Mouse (Mus musculus) neutrophil, adult 83 days (primary cell): Measurements from ENCODE around the gene Hist3h2a. TPM values are rescaled to one million over a fixed set of nuclear protein-coding genes. Genes with fewer than 3 reads are reported as not detected.

Source experiments
- total RNA-seq, 2 experiments: library from RNA; stranded (reverse); gene quantifications; one replicate each; pipeline ENCODE4 v1.2.4; 2023

Gene Hist3h2a
- 10 to 100 TPM; 68.3 to 79.0 TPM for total RNA-seq

GRCm38 (mm10) chr11:58954420-58955142 is at the start of gene Hist3h2a, which contains the start of gene Trim17:
Gene Hist3h2a (plus strand): TSS chr11:58954685.
Gene Trim17 (plus strand): TSS chr11:58954685.

GRCm38 (mm10) chr11:58917745-58918366 is 36.6 kb upstream of the Hist3h2a start, which contains the start of gene Btnl10:
Gene Btnl10 (plus strand): TSS chr11:58917908.

GRCm38 (mm10) chr11:58938322-58939087 is 16.0 kb upstream of the Hist3h2a start, which contains the start of gene Rnf187:
Gene Rnf187 (minus strand): TSS chr11:58938916.

GRCm38 (mm10) chr11:58948542-58949479 is 5.7 kb upstream of the Hist3h2a start, which contains the start of gene Hist3h2ba:
Gene Hist3h2ba (plus strand): TSS chr11:58948920.

GRCm38 (mm10) chr11:58978027-58978705 is 23.7 kb downstream of the Hist3h2a start, which contains the start of gene Trim11:
Gene Trim11 (plus strand): TSS chr11:58978093.

Other genes starting within 250 kb of the Hist3h2a start
- under 1 TPM; 0.15 TPM for gene Olfr318, start 230.7 kb upstream of the Hist3h2a start, total RNA-seq
- not detected for gene Olfr317, start 215.5 kb upstream of the Hist3h2a start, total RNA-seq
- gene Olfr316, start 202.0 kb upstream of the Hist3h2a start, total RNA-seq: not detected
- not detected for gene Olfr315, start 181.5 kb upstream of the Hist3h2a start, total RNA-seq
- gene Olfr314, start 171.7 kb upstream of the Hist3h2a start, total RNA-seq: not detected
- not detected for gene Fam183b, start 152.7 kb upstream of the Hist3h2a start, total RNA-seq
- not detected for gene Olfr313, start 139.7 kb upstream of the Hist3h2a start, total RNA-seq
- not detected for gene Olfr312, start 125.4 kb upstream of the Hist3h2a start, total RNA-seq
- not detected for gene Olfr311, start 115.4 kb upstream of the Hist3h2a start, total RNA-seq
- gene Gm12258, start 107.5 kb upstream of the Hist3h2a start, total RNA-seq: 1 to 10 TPM; 1.4 to 2.1 TPM
- 1 to 10 TPM; 2.7 to 4.3 TPM for gene 2810021J22Rik, start 87.5 kb upstream of the Hist3h2a start, total RNA-seq
- gene Zfp39, start 50.5 kb upstream of the Hist3h2a start, total RNA-seq: 1 to 10 TPM; 5.1 to 5.8 TPM
- 10 to 100 TPM; 11.5 to 17.4 TPM for gene Btnl10, start 36.8 kb upstream of the Hist3h2a start, total RNA-seq
- 10 to 100 TPM; 55.9 to 58.3 TPM for gene Rnf187, start 15.8 kb upstream of the Hist3h2a start, total RNA-seq
- gene Hist3h2ba, start 5.8 kb upstream of the Hist3h2a start, total RNA-seq: 10 to 100 TPM; 30.3 to 38.9 TPM
- not detected for gene Trim17, start within 50 bp of the Hist3h2a start, total RNA-seq
- 10 to 100 TPM; 59.7 to 67.0 TPM for gene Trim11, start 23.4 kb downstream of the Hist3h2a start, total RNA-seq
- gene Obscn, start 181.7 kb downstream of the Hist3h2a start, total RNA-seq: under 1 TPM; 0.04 to 0.35 TPM
- gene Iba57, start 209.1 kb downstream of the Hist3h2a start, total RNA-seq: 1 to 10 TPM; 6.0 to 6.7 TPM
- not detected for gene Gjc2, start 228.5 kb downstream of the Hist3h2a start, total RNA-seq
- gene Guk1, start 237.5 kb downstream of the Hist3h2a start, total RNA-seq: 10 to 100 TPM; 14.9 to 22.7 TPM
- 10 to 100 TPM; 10.7 to 14.2 TPM for gene Mrpl55, start 247.8 kb downstream of the Hist3h2a start, total RNA-seq